Mouse (Mus musculus) liver, embryonic 14.5 days (tissue): ENCODE measurements around the gene Slc44a5.

Source experiments
- CTCF ChIP-seq: IDR thresholded peaks from 2 replicates; pipeline ENCODE4 v1.5.1; 2016; ENCODE audit warnings: antibody characterized with exemption, low read depth, control low read depth
- EP300 ChIP-seq: IDR thresholded peaks from 2 replicates; pipeline ENCODE4 v1.6.1; 2016; ENCODE audit warnings: antibody characterized with exemption, low read depth

DNA sequence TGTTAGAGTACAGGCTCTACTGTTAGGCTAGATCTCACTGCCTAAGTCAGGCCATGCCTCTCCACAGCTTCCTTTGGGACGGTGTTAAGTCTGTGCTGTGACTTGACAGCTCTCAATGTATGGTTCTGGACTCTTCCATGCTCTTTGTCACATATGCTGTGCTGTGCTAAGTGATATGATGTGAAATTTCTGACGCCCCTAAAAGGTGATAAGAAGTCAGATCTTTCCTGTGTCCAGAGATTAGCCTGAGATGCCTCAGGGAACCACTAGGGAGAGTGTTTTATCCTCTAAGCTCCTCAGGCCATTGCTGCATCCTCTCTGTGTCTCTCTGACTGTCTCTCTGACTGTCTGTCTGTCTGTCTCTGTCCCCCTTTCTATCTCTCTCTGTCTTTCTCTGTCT lies 84.2 kb downstream of the Slc44a5 start:
- TF ChIP-seq EP300 (peak; percentile 55), CTCF (peak; percentile 34; the same call in 1 of the 2 replicates)
